Mouse (Mus musculus): ENCODE data around the gene Dhps. TPM values are rescaled to one million over a fixed set of nuclear protein-coding genes. Genes with fewer than 3 reads are reported as not detected.
A peak's percentile ranks its signal among the peaks of the same experiment; 100 is the strongest.

The Dhps gene
- total RNA-seq (2012; rRNA removed) (44.7 and 66.4 TPM in 2 replicates), total RNA-seq (2014; rRNA removed) (60.1 and 64.6 TPM in 2 replicates), polyA plus RNA-seq (2012; ENCODE audit: insufficient read length, low read depth) (77.3 and 88.5 TPM in 2 replicates)

GRCm38 (mm10) chr8:85071514-85072281 is at the start of gene Dhps:
Dhps (plus strand) TSS chr8:85071757.
- Histone ChIP-seq H3K36me3 (replicated peaks in 1 of 2; ENCODE audit: control insufficient read depth in 1 of 2, insufficient read depth in 1 of 2, low read length in 1 of 2) (peaks cover 51 to 63% of the 10 kb centered on the region in 2 experiments), H3K27ac (ENCODE audit: insufficient read depth, low read depth) (peak within 1 kb of the TSS; percentile 96), H3K4me2 (ENCODE audit: insufficient read depth, low read depth, poor library complexity, severe bottlenecking) (peak within 1 kb of the TSS; percentile 76), H3K4me3 (replicated peaks in 1 of 3; ENCODE audit: low read depth in 2 of 3, low read length in 2 of 3, poor library complexity in 1 of 3) (peak within 1 kb of the TSS; percentile 92 to 99 (median 98)), H3K9ac (ENCODE audit: insufficient read depth, low read depth) (peak within 1 kb of the TSS; percentile 99), H3K9me3 (replicated peaks; ENCODE audit: low read length) (no peaks in the 10 kb centered on the region), H3K4me1 (ENCODE audit: control insufficient read depth in 1 of 2, insufficient read depth in 2 of 2) (peaks cover 6 to 25% of the 10 kb centered on the region in 2 experiments), H3K27me3 (replicated peaks) (no peaks in the 10 kb centered on the region), H3K79me2 (replicated peaks; ENCODE audit: control insufficient read depth, extremely low read depth, insufficient read depth, poor library complexity, severe bottlenecking) (peaks cover 17% of the 10 kb centered on the region)
- dilution Hi-C loops (cut with MboI; ENCODE audit: extremely low pct_ligation_motif_present, extremely low pct_unique_long_range_greater_than_20kb, low sequenced_read_pairs): no loop called here
- peak; percentile 95 for DNase-seq (ENCODE audit: extremely low read depth)
- 0 out of 2 replicates have a peak, but pooled peaks have one; percentile 57 for TF ChIP-seq UBTF (IDR thresholded peaks at IDR 0.05; ENCODE audit: low read depth, low read length)
- peak; percentile 83 for TF ChIP-seq POLR2A (IDR thresholded peaks at IDR 0.05; ENCODE audit: low read depth, low read length)
- TF ChIP-seq MYC (IDR thresholded peaks at IDR 0.05; ENCODE audit: low read depth, low read length): peak; percentile 100
- peak; percentile 87 for TF ChIP-seq ELF1 (IDR thresholded peaks at IDR 0.05; ENCODE audit: low read depth, low read length)
- peak; percentile 67 for TF ChIP-seq ZNF384 (IDR thresholded peaks at IDR 0.05; ENCODE audit: low read depth, low read length)
- TF ChIP-seq HCFC1 (IDR thresholded peaks at IDR 0.05; ENCODE audit: low read depth, low read length): peak; percentile 81
- TF ChIP-seq MXI1 (IDR thresholded peaks at IDR 0.05; ENCODE audit: low read depth, low read length): peak; percentile 89
- peak; percentile 65 for TF ChIP-seq NRF1 (IDR thresholded peaks at IDR 0.05; ENCODE audit: low read depth, low read length)
- TF ChIP-seq ZMIZ1 (IDR thresholded peaks at IDR 0.05; ENCODE audit: low read depth, low read length): peak; percentile 67
- peak; percentile 98 for TF ChIP-seq MAX (IDR thresholded peaks at IDR 0.05; ENCODE audit: low read length)
- no peak; the same call in 1 of the 2 replicates for TF ChIP-seq ETS1 (conservative IDR thresholded peaks at IDR 0.05; ENCODE audit: low read depth, low read length)
- no peak for TF ChIP-seq GABPA (IDR thresholded peaks at IDR 0.05; ENCODE audit: insufficient replicate concordance, low read depth, low read length)
- TF ChIP-seq SIN3A (IDR thresholded peaks at IDR 0.05; ENCODE audit: low read length): peak; percentile 73; the same call in 1 of the 2 replicates
- peak; percentile 89 for TF ChIP-seq USF1 (IDR thresholded peaks at IDR 0.05; ENCODE audit: low read depth, low read length)
- no peak for TF ChIP-seq CTCF (conservative IDR thresholded peaks at IDR 0.05 in 1 of 2, IDR thresholded peaks at IDR 0.05 in 1 of 2; ENCODE audit: low read depth in 2 of 2, low read length in 2 of 2)
- TF ChIP-seq TBP (conservative IDR thresholded peaks at IDR 0.05; ENCODE audit: low read depth, low read length): peak; percentile 72; the same call in 1 of the 2 replicates
- 0 out of 2 replicates have a peak, but pooled peaks have one; percentile 12 for TF ChIP-seq MEF2A (IDR thresholded peaks at IDR 0.05; ENCODE audit: borderline replicate concordance, low read depth, low read length)
- no peak for TF ChIP-seq SMC3 (IDR thresholded peaks at IDR 0.05; ENCODE audit: low read depth, low read length)
- TF ChIP-seq MAZ (IDR thresholded peaks at IDR 0.05; ENCODE audit: low read depth, low read length): no peak; the same call in 1 of the 2 replicates
- TF ChIP-seq USF2 (conservative IDR thresholded peaks at IDR 0.05; ENCODE audit: low read depth, low read length): peak; percentile 79
- TF ChIP-seq BHLHE40 (IDR thresholded peaks at IDR 0.05; ENCODE audit: low read depth, low read length): peak; percentile 97
- TF ChIP-seq IRF4 (IDR thresholded peaks at IDR 0.05; ENCODE audit: low read depth, low read length): peak; percentile 69
- TF ChIP-seq ZC3H11A (IDR thresholded peaks at IDR 0.05; ENCODE audit: low read depth, low read length): no peak
- TF ChIP-seq KAT2A (IDR thresholded peaks at IDR 0.05; ENCODE audit: insufficient replicate concordance, low read length): peak; percentile 74; the same call in 1 of the 2 replicates
- TF ChIP-seq TCF12 (IDR thresholded peaks at IDR 0.05; ENCODE audit: low read depth, low read length): peak; percentile 80
- TF ChIP-seq POLR2AphosphoS2 (IDR thresholded peaks at IDR 0.05; ENCODE audit: low read depth, low read length): peak; percentile 47; the same call in 1 of the 2 replicates
- TF ChIP-seq E2F4 (IDR thresholded peaks at IDR 0.05; ENCODE audit: insufficient replicate concordance, low read depth, low read length): peak; percentile 69; the same call in 1 of the 2 replicates
- TF ChIP-seq CHD1 (IDR thresholded peaks at IDR 0.05; ENCODE audit: low read depth, low read length): peak; percentile 75; the same call in 1 of the 2 replicates
- in situ Hi-C loops (cut with MboI; ENCODE audit: low pct_ligation_motif_present, low pct_unique_long_range_greater_than_20kb, low sequenced_read_pairs): loop anchor here (5.0 kb wide), 1 partner anchor 101 kb away; no protein-coding TSS in a partner anchor
